Mouse (Mus musculus): ENCODE data around the gene Lrrc20. TPM values are rescaled to one million over a fixed set of nuclear protein-coding genes. Genes with fewer than 3 reads are reported as not detected.
A peak's percentile ranks its signal among the peaks of the same experiment; 100 is the strongest.
"Not testable (repeated sequence)": the region's sequence is repeated elsewhere in the genome, so short reads cannot be mapped to it uniquely, and the experiment has no call there.

The Lrrc20 gene
- total RNA-seq, 2 experiments from 2014 or later = 62.3 to 64.9 TPM

DNA sequence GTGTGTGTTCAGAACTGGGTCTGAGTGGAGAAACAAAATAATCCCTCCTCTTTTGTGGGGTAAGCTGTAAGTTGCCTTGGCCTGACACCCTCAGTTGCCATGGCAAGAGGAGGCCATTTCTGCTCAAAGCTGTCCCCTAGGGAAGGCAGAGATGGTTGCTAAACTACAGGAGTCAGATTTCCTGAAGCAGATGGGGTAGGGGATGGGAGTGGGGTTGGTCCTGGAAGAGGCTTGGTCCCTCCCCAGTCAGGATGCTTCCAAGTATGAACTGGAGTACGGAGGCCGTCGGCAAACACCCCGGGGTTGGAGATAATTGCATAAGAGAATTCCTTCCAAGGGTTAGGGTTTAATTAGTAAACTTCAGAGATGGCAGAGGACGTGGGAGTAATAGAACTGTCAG lies 96.5 kb downstream of the Lrrc20 start:
- DNase-seq = no peak

DNA sequence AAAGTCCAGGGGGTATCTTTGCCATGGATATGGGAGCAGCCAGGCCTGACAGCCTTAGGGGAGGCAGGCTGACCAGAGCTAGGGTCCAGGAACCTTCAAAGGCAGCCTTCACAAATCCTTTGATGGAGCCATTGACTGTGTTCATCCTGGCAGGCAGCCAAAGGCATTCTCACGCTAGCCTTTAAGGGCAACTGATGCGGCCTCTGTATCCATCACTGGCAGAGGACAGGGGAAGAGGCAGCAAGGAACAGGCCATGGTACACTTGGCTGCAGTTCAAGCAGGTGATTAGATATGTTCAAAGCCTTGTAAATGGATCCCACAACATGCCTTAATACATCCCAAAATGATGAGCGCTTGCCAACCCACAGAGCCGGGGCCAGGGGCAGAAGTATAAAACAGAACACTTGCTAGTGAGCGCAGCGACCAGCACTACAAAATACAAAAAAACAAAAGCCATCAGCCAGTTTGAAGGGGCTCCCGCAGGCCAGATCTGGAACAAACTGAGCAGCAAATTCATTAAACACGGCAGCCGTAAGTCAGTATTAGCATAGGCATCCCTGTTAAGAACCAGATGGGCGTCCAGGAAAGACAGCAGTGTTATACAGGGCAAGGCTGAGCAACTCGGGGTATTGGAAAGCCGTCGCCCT lies 100.6 kb downstream of the Lrrc20 start:
- DNase-seq = no peak

DNA sequence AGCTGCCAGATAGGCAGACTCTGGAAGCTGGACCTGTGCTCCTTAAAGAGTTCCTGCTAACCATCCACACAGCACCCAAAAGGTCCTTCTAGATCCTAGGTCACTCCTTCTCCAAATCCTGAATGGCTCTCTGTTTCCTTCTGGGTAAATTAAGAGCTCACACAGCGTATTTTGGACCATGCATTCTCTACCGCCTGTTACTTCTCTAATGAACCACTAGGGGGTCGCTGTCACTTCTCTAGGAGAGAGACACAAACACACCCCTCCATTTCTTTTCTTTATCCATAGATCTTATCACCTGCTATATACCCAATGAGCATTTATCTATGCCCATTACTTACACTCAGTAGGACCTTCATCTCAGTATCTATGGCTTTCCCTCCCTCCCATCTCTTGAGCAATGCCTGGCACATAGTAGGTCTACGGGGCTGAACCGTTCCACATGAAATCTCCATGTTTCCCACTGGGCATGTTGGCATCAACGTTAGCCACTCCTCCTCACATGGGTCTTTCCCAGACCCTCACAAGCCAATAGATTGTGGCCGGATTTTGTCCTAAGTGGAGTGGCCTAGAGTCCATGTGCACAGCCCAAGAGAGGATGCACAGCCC lies 111.7 kb downstream of the Lrrc20 start:
- DNase-seq = no peak

DNA sequence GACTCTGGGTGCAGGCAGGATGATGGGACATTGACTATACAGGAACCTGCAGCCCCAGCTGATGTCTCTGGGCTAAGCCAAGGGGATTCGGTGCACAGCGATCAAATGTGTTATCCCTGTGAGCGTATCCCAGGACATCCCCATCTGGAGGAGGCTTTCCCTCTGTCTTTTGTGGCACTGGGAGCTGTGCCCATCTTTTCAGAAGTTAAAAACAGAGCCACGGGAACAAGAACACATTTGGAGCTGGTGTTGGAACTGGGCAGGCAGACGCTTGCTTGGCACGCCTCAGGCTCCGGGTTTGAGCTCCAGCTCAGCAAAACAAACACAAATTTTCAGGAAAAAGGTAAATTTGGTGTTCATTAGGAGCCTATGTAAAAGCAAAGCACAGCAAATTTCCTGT lies 122.4 kb downstream of the Lrrc20 start:
- no peak for DNase-seq

- DNase-seq = no peak
Observed at GRCm38 (mm10) chr10:61599556-61600114, 124.0 kb downstream of the Lrrc20 start.

GRCm38 (mm10) chr10:61602283-61603033 lies 126.9 kb downstream of the Lrrc20 start:
- DNase-seq = peak; percentile 71

DNA sequence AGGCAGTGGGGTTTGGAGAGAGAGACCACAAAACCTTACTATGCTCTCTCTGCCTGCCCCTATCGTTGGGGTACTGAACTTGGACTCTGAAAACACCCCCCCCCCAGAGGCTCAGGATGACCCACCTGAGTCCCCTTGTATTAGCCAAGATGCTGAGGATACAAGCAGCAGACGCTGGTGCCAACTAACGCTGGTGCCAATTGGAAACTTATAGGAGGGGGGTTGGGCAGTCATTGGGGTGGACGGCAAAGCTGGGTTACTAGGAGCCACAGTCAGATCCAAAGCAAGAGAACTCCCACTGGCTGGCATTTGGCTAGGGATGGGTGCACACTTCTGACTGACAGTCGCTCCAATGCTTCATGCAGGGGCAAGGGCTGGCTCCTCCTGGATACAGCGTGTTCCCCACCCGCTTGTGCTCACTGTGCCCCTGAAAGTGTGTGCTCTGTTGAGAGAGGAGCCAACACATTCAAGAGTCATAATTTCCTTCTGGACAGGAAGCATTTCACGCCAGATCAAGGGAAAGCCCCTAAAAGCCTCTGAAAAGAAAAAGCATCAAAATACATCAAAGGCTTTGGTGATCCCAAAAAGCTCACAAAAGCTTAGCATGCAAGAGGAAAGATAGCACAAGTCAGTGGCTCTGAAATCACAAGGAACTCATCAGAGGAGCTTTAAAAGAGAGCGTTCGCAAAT lies 128.9 kb downstream of the Lrrc20 start:
- no peak for DNase-seq

- DNase-seq = not testable (repeated sequence)
Observed at GRCm38 (mm10) chr10:61605381-61605780, 129.8 kb downstream of the Lrrc20 start.

DNA sequence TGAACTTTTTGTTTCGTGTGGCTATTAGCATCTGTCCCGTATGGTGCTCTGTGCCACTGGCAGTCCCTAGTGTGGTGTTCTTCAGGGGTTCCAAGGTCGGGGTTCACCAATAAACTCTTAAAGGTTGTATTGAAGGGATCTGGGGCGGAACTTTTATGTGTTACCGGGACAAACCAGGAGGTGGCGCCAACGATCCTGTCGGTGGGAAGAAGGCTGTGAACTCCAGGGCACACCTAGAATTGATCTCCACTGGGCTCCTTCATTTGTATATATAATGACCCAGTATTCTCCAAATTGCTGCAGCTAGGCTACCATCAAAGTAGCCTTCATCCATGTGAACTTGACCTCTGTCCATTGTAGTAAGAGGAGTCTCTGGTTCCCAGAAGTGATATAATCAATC lies 130.2 kb downstream of the Lrrc20 start:
- peak; percentile 73 for DNase-seq

DNA sequence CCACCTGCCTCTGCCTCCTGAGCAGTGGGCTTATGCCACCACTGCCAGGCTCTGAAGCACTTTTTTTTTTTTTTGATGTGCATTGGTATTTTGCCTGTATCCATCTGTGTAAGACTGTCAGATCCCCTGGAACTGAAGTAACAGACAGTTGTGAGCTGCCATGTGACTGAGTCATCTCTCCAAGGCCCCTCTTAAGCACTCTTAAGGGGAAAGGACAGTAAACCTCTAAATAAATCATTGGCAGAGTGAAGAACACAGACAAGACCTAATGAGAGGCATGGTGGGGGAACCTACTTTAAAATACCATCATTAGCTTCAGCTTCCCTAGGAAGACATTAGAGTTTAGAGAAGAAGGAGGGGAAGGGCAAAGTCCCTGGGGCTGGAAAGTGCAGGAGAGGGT lies 132.6 kb downstream of the Lrrc20 start:
- no peak for DNase-seq

- DNase-seq = no peak
Observed at GRCm38 (mm10) chr10:61610650-61611235, 135.1 kb downstream of the Lrrc20 start.

GRCm38 (mm10) chr10:61614311-61614710 lies 138.7 kb downstream of the Lrrc20 start:
- DNase-seq = no peak

DNA sequence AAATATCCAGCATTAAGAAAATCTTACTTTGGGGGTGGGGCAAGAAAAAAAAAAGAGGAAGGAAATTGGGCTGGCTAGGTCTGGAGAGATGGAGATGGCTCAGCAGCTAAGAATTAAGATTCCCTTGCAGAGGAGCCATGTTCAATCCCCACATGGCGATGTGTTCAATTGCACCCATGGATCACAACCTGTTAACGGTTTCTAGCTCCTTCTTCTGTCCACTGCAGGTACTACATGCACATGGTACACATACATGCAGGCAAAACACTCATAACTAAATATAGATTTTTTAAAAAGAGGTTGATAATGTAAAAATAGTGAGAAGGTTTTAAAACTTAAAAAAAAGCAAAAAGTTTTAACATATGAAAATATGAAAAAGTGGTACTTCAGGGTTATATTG lies 142.9 kb downstream of the Lrrc20 start:
- DNase-seq = no peak

DNA sequence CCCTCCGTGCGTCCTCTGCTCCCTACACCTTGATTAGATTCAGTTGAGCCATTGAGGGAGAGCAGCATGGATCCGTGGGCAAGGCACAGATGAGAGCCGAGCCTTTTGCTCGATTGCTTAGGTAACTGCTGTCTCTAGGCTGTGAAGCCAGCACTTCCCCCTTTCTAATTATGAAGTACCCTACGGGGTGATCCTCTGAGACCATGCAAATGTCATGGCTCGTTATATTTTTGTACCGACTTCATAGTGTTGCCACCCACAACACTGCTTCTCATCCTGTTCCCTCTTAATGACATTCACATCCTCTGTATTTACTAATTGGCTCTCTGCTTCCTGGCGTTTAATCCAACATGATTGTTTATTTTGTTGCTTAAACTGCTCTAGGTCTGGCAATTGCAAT lies 146.1 kb downstream of the Lrrc20 start:
- no peak for DNase-seq

- DNase-seq = not testable (repeated sequence)
Observed at GRCm38 (mm10) chr10:61623874-61624273, 148.3 kb downstream of the Lrrc20 start.

DNA sequence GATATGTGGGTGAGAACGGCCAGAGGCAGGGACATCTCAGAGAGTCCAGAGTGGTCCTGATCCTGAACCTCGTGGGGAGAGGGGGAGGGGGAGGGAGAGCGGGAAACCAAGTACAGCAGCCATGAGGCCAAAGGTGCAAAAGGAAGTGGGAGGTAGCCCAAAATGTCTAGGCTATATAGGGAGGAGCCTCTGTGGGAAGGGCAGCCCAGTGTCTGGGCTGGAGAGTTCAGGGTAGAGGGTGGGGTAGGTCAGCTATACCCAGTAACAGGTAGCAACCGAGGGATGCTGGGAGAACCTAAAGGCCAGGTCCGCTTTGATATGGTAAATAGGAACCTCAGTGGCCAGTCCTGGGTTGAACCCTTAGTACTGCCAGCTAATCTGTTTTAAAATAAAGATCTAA lies 149.2 kb downstream of the Lrrc20 start:
- no peak for DNase-seq

DNA sequence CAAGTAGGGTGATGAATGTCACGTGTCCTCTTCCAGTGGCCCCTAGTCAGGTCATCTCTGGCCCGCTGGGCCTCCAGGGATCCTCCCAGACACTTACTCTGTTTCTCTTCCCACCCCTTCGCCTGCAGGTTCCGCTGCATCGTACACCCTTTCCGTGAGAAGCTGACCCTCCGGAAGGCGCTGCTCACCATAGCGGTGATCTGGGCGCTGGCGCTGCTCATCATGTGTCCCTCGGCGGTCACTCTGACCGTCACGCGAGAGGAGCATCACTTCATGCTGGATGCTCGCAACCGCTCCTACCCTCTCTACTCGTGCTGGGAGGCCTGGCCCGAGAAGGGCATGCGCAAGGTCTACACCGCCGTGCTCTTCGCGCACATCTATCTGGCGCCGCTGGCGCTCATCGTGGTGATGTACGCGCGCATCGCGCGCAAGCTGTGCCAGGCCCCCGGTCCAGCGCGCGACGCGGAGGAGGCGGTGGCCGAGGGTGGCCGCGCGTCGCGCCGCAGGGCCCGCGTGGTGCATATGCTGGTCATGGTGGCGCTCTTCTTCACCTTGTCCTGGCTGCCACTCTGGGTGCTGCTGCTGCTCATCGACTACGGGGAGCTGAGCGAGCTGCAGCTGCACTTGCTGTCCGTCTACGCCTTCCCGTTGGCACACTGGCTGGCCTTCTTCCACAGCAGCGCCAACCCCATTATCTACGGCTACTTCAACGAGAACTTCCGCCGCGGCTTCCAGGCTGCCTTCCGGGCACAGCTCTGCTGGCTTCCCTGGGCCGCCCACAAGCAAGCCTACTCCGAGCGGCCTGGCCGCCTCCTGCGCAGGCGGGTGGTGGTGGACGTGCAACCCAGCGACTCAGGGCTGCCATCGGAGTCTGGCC lies 150.0 kb downstream of the Lrrc20 start:
- DNase-seq = peak; percentile 22

GRCm38 (mm10) chr10:61626551-61626950 lies 150.9 kb downstream of the Lrrc20 start:
- no peak for DNase-seq

- no peak for DNase-seq
Observed at GRCm38 (mm10) chr10:61627195-61627937, 151.8 kb downstream of the Lrrc20 start.

DNA sequence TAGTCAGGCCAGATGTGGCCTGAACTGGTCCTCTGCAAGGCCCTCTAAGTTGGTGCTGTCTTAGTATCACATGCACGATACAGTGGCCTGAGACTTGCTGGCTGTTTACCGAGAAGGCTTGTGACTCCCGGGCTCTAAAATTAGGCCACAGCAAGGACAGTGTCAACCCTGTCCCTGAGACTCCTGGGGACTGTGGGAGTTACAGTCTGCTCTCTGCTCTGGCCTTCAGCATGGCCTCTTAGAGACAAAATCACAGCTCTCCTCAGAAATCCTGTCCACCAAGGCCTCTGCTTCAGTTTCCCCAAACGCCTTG lies 152.3 kb downstream of the Lrrc20 start:
- no peak for DNase-seq
